Mouse (Mus musculus) layer of hippocampus, postnatal 10 days (tissue): Measurements from ENCODE around the gene Adamts7. TPM values are rescaled to one million over a fixed set of nuclear protein-coding genes. Genes with fewer than 3 reads are reported as not detected.

Experiments used
- DNase-seq, 2 experiments: peaks; one replicate each; pipeline ENCODE4 v3.0.0; 2021; ENCODE audit warnings: low spot score in 2 of 2
- total RNA-seq, 2 experiments: library from RNA; stranded (reverse); gene quantifications; 2 replicates each; pipeline ENCODE4 v1.2.3; 2021

Gene Adamts7
- total RNA-seq, 2 experiments from 2014 or later = 2.7 to 3.5 TPM

GRCm38 (mm10) chr9:90145788-90146187, 17.1 kb upstream of the Adamts7 start:
- no peak for DNase-seq

DNA sequence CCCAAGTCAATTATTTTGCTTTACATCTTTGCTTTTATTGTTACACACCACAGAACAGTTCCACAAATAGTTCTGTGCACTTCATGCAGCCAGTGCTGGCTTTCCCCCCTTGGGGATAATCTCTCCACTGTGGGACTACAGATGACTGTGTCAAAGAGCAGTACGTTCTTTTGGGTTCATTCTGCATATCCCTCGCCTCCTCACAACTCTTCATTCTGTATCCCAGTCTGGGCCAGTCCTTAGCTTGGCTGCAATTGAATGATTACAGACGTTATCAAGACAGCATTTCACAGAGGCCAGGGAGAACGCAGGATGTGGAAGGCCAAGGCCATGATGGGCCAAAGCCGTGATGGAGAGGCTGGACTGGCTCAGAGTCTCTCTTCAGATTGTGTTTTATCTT, 16.0 kb upstream of the Adamts7 start:
- DNase-seq = no peak

DNA sequence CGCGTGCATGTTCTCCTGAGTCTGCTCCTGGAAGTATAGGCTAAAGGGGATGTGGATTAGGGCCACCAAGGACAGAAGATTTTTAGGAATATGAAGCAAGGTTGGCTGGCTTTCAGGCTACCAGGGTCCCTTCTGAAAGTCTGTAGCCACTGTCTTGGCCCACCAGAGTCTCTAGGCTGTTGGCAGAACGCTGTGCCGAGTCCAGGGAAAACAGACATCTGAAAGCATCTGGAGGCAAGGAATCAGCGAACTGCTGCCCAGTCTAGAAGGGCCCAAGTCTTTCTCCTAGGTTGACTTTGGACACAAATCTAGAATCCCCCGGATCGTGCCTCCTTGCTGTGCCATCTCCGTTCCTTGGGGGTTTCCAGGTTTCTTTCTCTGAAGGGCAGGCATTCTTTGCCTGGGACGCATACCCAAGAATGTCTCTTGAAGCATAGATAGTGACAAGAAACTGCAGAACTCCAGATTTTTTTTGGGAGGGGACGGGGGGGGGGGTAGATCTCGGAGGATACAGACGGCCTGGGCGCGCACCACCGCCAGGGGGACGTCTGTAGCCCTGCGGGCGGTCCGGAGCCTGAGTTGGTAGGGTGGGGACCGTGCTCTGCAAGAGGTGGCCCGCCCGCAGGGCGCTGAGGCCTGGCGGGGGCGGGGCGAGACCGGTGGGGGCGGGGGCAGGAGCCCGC, 485 bp upstream of the Adamts7 start:
- peak in 1 of 2 experiments; percentile 45 for DNase-seq

DNA sequence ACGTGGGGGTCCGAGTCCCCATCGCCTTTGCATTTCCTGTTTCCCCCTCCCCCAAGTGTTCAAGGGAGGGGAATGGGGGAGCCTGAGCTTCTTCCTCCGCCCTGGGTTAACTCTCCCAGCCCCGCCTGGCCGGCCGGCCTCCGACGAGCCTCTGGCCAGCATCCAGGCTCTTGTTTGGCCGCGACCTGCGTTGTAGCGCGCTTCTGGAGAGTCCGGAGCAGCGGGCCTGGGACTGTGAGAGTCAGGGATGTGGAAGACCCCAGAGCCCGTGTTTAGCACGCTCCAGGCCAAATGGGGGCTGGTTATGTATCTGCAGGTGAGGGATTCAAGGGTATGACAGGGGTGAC, 853 bp downstream of the Adamts7 start:
- peak in 1 of 2 experiments; percentile 48 for DNase-seq

- no peak for DNase-seq
Measured at GRCm38 (mm10) chr9:90164670-90165453, 2.0 kb downstream of the Adamts7 start.

DNA sequence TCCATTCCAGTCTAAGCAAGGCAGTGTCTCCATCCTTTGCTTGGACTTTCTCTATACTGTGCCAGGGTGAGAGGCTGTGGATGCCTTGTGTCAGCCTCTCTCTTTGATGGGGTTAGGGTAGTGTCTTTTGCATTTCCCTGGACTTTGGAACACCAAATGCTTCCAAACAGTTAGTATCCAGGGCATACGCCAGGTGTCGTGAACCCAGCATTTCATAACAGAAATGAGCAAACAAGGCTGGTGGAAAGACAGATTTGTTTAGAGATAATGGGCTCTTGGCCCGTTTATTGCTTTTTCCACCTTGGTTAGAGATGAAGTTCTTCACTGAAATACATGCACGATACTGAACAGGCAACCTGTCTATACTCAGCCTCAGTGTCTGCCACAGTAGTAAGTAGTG, 2.7 kb downstream of the Adamts7 start:
- DNase-seq = no peak

- no peak for DNase-seq
Measured at GRCm38 (mm10) chr9:90166615-90167014, 3.7 kb downstream of the Adamts7 start.

DNA sequence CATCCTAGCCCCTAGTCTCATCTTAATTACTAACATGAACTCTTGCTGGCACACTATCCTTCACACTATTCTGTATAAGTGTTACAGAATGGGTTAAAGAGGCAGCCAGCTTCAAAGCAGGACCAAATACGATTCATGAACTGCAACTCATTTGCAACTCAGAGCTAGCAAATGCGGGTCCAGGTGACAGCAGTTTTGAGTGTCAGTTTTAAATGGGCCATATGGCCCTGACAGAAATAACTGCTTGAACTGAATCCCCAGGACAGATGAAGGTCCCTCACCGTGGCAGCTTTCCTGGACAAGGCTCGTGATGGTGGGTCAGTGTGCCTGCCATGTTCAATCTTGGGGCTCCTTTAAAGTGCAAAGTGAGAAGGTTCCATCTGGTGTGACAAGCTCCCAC, 7.1 kb downstream of the Adamts7 start:
- no peak for DNase-seq

DNA sequence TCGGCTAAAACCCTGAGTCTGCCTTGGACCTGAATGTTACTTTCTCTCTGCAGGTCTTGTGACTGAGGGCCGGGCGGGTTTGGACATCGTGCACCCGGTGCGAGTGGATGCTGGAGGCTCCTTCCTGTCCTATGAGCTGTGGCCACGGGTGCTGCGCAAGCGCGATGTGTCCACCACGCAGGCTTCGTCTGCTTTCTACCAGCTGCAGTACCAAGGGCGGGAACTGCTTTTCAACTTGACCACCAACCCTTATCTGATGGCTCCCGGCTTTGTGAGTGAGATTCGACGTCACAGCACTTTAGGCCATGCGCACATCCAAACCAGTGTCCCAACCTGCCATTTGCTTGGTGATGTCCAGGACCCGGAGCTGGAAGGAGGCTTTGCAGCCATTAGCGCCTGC, 8.6 kb downstream of the Adamts7 start:
- DNase-seq = no peak

DNA sequence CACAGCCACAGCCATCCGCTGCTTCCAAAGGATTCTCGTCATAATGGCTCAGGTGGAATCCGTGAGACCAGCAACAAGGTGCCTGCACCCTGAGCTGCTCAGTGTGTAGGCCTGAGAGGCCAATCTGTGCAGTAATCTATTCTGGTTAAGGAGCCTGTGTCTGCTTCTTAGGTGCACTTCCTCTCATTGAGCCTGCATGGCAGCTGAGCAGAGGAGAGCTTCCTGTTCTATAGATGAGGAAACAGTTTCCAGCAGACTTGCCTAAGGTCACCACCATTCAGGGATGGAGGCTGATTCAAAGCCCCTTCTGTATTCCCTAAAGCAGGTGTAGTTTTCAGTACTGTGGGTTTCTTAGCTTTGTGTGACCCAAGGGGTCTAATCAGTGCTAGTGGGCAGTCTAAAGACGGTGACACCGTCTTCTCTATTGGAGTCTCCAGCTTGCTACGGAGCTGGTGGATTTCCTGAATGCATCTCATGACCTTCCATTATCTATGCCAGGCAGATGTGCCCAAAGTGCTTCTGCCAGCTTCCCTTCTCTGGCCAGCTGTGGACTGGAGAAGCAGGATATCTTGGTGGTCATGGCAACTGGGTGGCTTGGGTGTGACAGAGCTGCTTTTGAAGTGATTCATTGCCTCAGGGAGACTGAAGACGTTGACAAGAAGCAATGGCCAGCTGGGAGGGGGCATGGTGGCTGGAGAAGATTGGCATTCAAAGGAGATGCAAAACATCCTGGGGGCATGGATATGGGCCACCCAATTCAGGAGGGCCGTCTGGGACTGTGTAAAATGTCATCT, 9.9 kb downstream of the Adamts7 start:
- DNase-seq = no peak

DNA sequence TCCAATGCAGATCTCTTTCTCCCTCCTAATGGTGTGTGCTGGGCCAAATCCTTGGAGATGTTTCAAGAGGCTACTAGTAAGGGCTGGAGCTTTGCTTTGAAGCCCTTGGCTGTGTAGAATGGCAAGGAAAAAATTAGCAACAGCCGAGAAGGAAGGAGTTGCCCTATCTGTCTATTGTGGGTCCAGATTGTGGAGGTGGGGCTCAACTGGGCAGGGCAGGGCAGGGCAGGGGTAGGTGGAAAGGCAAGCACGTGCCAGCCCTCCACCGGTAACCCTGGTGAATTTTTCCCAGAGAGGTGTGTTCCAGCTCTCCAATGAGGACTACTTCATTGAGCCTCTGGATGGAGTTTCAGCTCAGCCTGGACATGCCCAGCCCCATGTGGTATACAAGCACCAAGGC, 10.5 kb downstream of the Adamts7 start:
- no peak for DNase-seq

DNA sequence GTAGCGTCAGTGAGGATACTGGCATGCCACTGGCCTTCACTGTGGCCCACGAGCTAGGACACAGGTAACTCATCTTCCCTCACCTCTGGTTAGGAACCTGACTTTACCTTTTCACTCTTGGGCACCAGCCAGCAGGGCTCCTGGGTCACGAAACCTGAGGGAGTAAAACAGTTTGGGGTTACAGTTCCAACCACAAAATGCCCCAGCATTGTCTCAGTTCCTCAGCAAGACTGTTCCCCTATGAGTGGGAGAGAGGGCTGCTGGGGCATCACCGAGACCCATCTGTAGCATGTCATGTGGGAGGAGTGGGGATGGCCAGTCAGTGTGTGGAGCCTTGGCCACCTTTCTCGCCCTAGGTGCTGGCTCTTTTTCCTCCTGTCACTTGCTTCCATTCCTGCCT, 16.5 kb downstream of the Adamts7 start:
- DNase-seq = no peak

DNA sequence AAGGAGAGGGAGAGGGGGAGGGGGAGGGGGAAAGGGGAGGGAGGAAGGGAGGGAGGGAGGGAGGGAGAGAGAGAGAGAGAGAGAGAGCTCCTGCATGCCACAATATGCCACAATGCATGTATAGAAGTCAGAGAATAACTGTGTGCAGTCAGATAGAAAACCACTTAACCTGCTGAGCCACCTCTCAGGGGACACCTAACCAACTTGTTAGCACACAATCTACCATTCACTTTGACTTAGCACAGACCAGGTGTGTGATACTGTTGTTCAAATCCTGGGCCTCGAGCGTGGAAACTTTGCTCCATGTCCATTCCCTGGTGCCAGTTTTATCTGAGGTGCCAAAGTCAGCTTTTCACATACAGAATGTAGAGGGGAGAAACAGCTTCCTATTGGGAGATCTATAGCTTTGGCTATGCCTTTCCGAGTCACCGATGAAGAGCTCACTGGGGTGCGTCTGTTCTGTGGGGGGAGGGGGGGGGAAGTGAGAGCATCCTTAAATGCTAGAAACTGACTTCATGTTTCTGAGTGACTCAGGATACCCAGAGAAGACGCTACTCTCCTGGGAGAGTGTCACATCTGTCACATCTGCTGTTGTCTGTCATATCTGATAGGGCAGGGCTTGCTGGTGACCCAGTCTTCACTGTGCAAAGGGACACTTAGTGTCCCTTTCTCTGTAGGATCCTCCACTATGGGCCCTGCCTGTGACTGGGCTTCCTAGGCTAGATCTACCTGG, 19.0 kb downstream of the Adamts7 start:
- DNase-seq = no peak

GRCm38 (mm10) chr9:90182636-90183421, 20.0 kb downstream of the Adamts7 start:
- DNase-seq = peak in 1 of 2 experiments; percentile 36

DNA sequence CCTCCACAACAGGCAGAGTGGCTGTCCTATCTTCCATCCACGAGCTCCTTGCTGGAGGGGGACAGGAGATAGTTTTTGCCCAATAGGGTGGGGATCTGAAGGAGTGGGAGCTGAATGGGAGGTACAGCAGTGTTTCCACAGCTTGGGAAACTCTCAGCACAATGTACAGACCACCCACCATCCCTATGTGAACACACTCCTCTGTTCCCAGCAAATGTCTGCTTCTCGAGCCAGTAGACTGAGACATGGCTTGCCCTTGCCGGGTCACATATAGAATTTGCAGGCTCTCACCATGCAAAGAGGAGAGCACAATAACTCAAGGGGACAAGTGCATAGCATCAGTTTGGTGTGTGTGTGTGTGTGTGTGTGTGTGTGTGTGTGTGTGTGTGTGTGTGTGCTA, 20.7 kb downstream of the Adamts7 start:
- DNase-seq = no peak

GRCm38 (mm10) chr9:90184116-90184515, 21.2 kb downstream of the Adamts7 start:
- no peak for DNase-seq

DNA sequence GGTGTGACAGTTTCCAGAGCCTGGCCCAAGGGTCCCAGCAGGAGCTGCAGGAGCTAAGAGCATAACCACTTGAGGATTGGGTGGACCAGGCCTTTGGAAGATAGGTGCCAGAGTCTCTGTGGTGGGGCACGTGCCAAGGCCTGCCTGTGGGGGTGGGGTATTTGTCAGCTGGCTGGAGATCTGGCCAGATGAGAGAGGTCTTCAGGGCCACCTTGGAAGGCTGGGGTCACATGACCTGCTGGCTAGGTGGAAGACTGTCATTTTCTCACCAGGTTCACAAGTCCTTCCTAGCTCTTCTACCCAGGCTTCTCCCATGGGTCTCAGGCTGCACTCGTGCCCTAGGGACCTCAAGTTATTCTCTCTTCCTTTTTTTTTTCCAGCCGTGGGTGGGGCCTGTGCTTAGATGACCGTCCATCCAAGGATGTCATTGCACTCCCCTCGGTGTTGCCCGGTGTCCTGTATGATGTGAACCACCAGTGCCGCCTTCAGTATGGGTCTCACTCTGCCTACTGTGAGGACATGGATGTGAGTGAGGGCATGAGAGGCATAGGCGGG, 22.6 kb downstream of the Adamts7 start:
- no peak for DNase-seq

- DNase-seq = no peak
Measured at GRCm38 (mm10) chr9:90188893-90189292, 26.0 kb downstream of the Adamts7 start.

DNA sequence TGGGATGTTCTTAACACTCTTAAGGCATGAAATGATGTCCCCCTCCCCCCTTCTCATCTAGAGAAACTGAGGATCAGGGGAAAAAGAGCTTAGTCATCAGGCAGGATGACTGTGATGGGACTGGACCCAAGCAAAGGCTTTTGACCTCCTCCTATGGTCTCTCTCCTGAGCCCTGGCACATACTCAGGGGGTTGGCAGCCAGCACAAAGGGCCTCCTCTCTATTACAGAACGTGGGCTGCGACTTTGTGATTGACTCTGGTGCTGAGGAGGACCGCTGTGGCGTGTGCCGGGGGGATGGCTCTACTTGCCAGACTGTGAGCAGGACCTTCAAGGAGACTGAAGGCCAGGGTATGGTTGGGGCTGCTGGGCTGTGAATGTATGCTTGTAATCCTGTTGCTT, 26.5 kb downstream of the Adamts7 start:
- DNase-seq = no peak

GRCm38 (mm10) chr9:90195000-90195399, 32.1 kb downstream of the Adamts7 start:
- DNase-seq = no peak
